Mouse (Mus musculus) hindbrain, embryonic 14.5 days (tissue): ENCODE measurements at regions not wholly inside any gene's neighbourhood (a gene's known extent, or its start where the extent isn't known, plus 50 kb on each side); places are given as distances from the start of the nearest gene placed in this dataset.

ENCODE experiments used
- ATAC-seq: fragments of 200-750 bp; cut with Nextera tagmentation; 2 replicates; pipeline ENCODE4 v1.8.0; 2017; ENCODE audit warnings: moderate number of reproducible peaks, mild to moderate bottlenecking, moderate TSS enrichment, moderate library complexity; ENCODE audit not compliant: low FRiP score
- DNase-seq: peaks from one replicate; pipeline ENCODE4 v3.0.0-alpha.2; 2015; ENCODE audit warnings: low spot score
- H3K27ac ChIP-seq: fragments of 300-500 bp; sonication (generic); 2 replicates; pipeline ENCODE4 v1.5.1; 2014; ENCODE audit warnings: mild to moderate bottlenecking, moderate library complexity
- H3K27me3 ChIP-seq: fragments of 300-500 bp; sonication (generic); 2 replicates; pipeline ENCODE4 v1.6.1; 2014; ENCODE audit warnings: mild to moderate bottlenecking, low read length, mixed read lengths; ENCODE audit not compliant: control insufficient read depth, insufficient read depth
- H3K36me3 ChIP-seq: fragments of 300-500 bp; sonication (generic); replicated peaks from 2 replicates; pipeline ENCODE4 v1.6.1; 2014; ENCODE audit not compliant: control insufficient read depth, insufficient read depth
- H3K4me1 ChIP-seq: fragments of 300-500 bp; sonication (generic); replicated peaks from 2 replicates; pipeline ENCODE4 v1.6.1; 2014; ENCODE audit warnings: antibody characterized with exemption, low read length, mixed read lengths; ENCODE audit not compliant: control insufficient read depth, insufficient read depth
- H3K4me2 ChIP-seq: fragments of 300-500 bp; sonication (generic); replicated peaks from 2 replicates; pipeline ENCODE4 v1.6.1; 2014; ENCODE audit warnings: mild to moderate bottlenecking, moderate library complexity
- H3K4me3 ChIP-seq: fragments of 300-500 bp; sonication (generic); replicated peaks from 2 replicates; pipeline ENCODE4 v1.5.1; 2014; ENCODE audit warnings: mild to moderate bottlenecking, low read length
- H3K9ac ChIP-seq: fragments of 300-500 bp; sonication (generic); 2 replicates; pipeline ENCODE4 v1.6.1; 2014
- H3K9me3 ChIP-seq: fragments of 300-500 bp; sonication (generic); 2 replicates; pipeline ENCODE4 v1.6.1; 2016; ENCODE audit warnings: low read length; ENCODE audit not compliant: control insufficient read depth
- WGBS: fragments of 180-500 bp; shearing (Covaris S2); extraction: QIAGEN DNeasy Blood & Tissue Kit; methylation state at CpG from one replicate; pipeline ENCODE4 v1.1.7; 2014; 5-methylcytosine and 5-hydroxymethylcytosine counted together

DNA sequence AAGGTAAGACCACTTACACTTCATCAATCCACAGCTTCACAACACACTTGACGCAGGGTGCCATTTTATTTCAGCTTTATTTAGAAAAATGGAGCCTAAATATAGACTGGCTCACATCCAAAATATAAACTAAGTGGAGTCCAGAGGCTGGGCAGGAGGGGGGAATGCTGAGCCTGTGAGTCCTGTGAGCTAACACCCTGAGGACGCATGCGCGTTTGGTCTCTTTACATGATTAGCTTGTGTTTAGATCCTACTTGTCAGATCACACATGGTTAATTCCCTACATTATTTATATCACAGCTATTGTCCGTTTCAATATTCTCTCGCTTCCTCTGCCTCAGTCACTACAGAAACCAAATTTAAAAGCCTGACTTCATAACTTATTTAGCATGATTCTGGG lies 99.1 kb upstream of the Hnrnpa3 start:
- Histone ChIP-seq H3K27ac (no peak overlapping the region), H3K4me2 (no peak overlapping the region), H3K4me1 (no peaks in the 10 kb centered on the region), H3K4me3 (no peak overlapping the region), H3K9me3 (no peaks in the 10 kb centered on the region), H3K9ac (no peak overlapping the region), H3K36me3 (no peaks in the 10 kb centered on the region), H3K27me3 (no peaks in the 10 kb centered on the region)
- 55% methylated on average over 6 of the region's 6 CpGs for WGBS
- ATAC-seq (no peak), DNase-seq (no peak)

DNA sequence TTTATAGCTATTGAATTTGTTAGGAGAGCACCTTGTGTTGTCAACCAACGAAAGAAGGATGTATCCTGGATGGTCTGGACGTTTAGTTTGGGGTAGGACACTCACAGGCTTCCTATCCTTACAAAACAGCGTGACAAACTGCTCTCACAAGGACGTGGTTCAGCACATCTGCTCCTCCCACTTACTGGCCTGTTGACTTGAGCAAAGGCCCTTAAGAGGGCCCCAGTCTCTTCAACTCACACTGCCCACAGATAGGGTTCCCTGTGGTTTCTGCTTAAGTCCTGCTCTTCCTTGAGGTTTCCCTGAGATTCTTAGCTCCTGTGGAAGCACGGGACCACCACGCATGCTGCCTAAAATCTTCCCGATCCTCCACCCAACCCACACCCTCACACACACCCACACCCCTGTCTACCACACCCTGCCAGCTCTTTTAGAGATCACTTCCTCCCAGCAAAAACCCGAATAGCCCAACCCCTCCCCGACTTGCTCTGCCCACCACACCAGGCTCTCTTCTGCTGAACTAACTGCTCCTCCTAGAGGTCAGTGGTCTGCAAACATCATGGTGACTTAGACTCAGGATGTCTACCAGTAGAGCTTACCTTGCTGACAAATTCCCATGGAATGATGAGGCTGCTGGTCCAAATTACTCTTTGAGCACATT lies 95.7 kb upstream of the Hnrnpa3 start:
- Histone ChIP-seq H3K4me3 (no peak overlapping the region), H3K9ac (no peak overlapping the region), H3K27me3 (no peaks in the 10 kb centered on the region), H3K4me2 (no peak overlapping the region), H3K4me1 (no peaks in the 10 kb centered on the region), H3K27ac (no peak overlapping the region), H3K36me3 (no peaks in the 10 kb centered on the region), H3K9me3 (no peaks in the 10 kb centered on the region)
- ATAC-seq (no peak), DNase-seq (no peak)
- WGBS = 61% methylated on average over 9 of the region's 9 CpGs

DNA sequence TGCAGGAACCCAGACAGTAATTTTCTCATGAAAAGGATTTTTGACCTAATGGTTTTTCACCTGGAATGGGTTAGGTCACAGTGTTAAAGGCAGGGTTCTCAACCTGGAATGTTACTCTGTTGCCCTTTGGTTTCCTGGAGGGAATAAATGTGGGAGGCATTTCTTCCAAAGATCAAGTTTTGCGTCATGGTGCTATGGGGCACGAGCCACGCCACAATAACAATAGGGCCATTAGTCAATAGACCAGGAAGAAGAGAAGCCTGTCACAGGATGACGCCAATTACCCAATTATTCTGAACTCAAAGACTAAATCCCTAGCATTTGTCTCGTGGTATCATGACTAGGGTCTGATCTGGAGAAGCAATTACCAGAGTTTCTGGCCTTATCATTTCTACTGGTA lies 94.3 kb upstream of the Hnrnpa3 start:
- Histone ChIP-seq H3K9me3 (no peaks in the 10 kb centered on the region), H3K27me3 (no peaks in the 10 kb centered on the region), H3K27ac (no peak overlapping the region), H3K4me1 (no peaks in the 10 kb centered on the region), H3K4me2 (no peak overlapping the region), H3K4me3 (no peak overlapping the region), H3K36me3 (no peaks in the 10 kb centered on the region), H3K9ac (no peak overlapping the region)
- WGBS = 37% methylated on average over 5 of the region's 5 CpGs
- no peak for ATAC-seq
- DNase-seq = no peak

DNA sequence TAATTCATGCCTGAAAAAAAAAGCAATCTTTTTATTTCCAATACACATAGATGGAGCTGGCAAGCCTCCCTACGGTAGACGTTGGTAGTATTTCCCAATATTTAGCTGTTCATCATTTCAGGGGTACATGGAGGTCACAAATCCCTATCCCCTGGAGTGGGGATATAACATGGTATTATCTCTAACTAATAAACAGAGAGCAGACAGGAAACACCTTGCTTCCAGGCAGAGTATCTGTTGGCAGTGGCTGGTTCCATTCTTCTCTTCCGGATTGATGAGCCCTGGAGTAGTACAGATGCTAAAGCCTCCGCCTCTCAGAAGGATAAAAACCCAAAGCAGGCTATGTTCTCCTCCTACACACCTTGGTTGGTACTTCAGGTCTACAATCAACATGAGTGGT lies 91.9 kb upstream of the Hnrnpa3 start:
- WGBS = 88% methylated on average over 4 of the region's 4 CpGs
- no peak for ATAC-seq

DNA sequence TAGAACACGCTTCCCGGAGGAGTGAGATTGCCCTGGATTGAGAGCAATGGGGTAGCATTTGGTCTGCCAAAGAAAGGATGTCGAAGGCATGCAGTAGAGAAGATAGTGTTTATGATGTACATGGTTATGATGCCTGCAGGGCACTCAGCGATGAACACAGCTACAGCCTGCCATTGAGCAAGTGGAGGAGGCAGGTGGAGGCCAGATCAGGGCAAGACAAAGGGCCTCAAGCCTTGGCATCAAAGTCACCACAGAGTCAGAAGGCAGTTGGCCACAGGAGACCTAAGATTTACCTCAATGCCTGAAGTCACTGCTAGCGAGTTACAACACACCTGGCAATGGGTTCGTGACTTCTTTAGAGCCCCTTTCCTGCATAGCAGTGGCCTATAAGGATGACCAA lies 89.3 kb upstream of the Hnrnpa3 start:
- H3K4me2 ChIP-seq = no peak overlapping the region
- H3K36me3 ChIP-seq = no peaks in the 10 kb centered on the region
- H3K27me3 ChIP-seq = no peaks in the 10 kb centered on the region
- DNase-seq = no peak
- H3K4me1 ChIP-seq = no peaks in the 10 kb centered on the region
- no peak overlapping the region for H3K27ac ChIP-seq
- ATAC-seq = no peak
- no peak overlapping the region for H3K9ac ChIP-seq
- no peaks in the 10 kb centered on the region for H3K9me3 ChIP-seq
- H3K4me3 ChIP-seq = no peak overlapping the region
- WGBS = 80% methylated on average over 6 of the region's 6 CpGs

More for the DNA sequence above, 91.9 kb upstream of the Hnrnpa3 start:
- Histone ChIP-seq H3K4me3 (no peak overlapping the region), H3K36me3 (no peaks in the 10 kb centered on the region), H3K4me1 (no peaks in the 10 kb centered on the region), H3K4me2 (no peak overlapping the region), H3K27ac (no peak overlapping the region), H3K27me3 (no peaks in the 10 kb centered on the region), H3K9me3 (no peaks in the 10 kb centered on the region), H3K9ac (no peak overlapping the region)
- no peak for DNase-seq

DNA sequence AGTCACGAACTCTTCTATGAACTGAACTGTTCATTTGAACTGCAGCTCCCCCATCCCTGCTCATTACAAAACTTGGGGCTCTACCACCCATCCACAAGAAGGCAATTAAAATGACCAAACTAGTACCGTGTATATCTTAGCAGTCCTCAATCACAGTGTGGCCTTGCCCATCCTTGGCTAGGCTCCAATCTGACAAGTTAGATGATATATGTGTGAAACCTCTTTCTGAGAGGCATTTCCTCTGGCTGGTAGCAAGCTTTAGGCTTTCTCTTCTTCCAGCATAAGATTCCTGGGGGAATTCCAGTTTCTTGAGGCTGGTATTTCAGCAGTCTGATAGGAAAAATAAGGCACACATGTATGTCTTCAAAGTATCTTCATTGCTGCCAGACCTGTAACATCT lies 88.8 kb upstream of the Hnrnpa3 start:
- H3K27ac ChIP-seq = no peak overlapping the region
- WGBS = 81% methylated on average over 2 of the region's 2 CpGs
- H3K27me3 ChIP-seq = no peaks in the 10 kb centered on the region
- no peaks in the 10 kb centered on the region for H3K36me3 ChIP-seq
- no peaks in the 10 kb centered on the region for H3K4me1 ChIP-seq
- no peak overlapping the region for H3K9ac ChIP-seq
- no peaks in the 10 kb centered on the region for H3K9me3 ChIP-seq
- H3K4me2 ChIP-seq = no peak overlapping the region
- ATAC-seq = no peak
- no peak for DNase-seq
- H3K4me3 ChIP-seq = no peak overlapping the region

DNA sequence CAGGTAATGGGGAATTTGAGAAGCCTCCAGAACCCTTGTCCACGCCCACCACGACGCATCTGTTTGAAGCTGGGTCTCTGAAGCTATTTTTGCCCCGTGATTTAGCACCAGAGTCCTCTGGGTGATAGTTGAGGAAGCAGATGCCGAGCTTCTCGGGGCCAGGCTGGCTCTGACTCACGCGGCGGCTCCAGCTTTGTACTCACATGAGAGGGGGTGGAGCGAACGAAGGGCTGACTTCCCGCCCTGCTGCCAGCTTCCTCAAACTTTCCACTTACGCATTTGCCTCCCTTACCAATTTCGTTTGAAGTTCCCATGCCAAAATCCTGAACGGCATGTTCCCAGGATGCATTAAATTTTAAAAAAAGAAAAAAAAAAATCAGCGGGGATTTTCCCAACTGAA lies 74.1 kb upstream of the Hnrnpa3 start:
- Histone ChIP-seq H3K9ac (peak overlapping the region; percentile 28), H3K4me1 (peaks cover 16% of the 10 kb centered on the region; the same call in 1 of the 2 replicates), H3K27me3 (peaks cover 5% of the 10 kb centered on the region; the same call in 1 of the 2 replicates), H3K4me3 (peak overlapping the region; percentile 15), H3K36me3 (no peaks in the 10 kb centered on the region), H3K9me3 (no peaks in the 10 kb centered on the region), H3K4me2 (peak overlapping the region; percentile 56), H3K27ac (no peak overlapping the region)
- 2% methylated on average over 16 of the region's 16 CpGs for WGBS
- DNase-seq = peak; percentile 57
- no peak for ATAC-seq

DNA sequence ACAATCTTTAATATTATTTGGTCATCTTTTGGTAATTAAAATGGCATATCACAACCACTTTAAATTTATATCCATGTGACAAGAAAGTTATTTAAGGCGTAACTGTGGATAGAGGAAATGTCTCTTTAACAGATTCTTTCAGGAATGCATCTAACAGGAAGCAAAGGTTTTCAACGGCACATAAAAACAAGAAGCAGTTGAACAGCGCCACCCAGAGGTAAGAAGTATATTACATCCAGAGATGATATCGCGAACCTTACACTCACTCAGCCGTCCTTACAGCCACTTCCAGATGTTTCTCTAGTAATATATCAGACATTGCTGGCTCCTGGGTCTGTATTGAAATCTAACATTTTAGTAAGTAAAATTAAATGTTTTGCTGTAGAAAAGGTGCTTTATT lies 70.5 kb upstream of the Hnrnpa3 start:
- Histone ChIP-seq H3K4me1 (peaks cover 16% of the 10 kb centered on the region; the same call in 1 of the 2 replicates), H3K4me2 (no peak overlapping the region), H3K36me3 (no peaks in the 10 kb centered on the region), H3K9ac (no peak overlapping the region), H3K4me3 (no peak overlapping the region), H3K27me3 (peaks cover 5% of the 10 kb centered on the region; the same call in 1 of the 2 replicates), H3K9me3 (no peaks in the 10 kb centered on the region), H3K27ac (no peak overlapping the region)
- no peak for ATAC-seq
- peak; percentile 98 for DNase-seq
- WGBS = 2% methylated on average over 6 of the region's 6 CpGs

DNA sequence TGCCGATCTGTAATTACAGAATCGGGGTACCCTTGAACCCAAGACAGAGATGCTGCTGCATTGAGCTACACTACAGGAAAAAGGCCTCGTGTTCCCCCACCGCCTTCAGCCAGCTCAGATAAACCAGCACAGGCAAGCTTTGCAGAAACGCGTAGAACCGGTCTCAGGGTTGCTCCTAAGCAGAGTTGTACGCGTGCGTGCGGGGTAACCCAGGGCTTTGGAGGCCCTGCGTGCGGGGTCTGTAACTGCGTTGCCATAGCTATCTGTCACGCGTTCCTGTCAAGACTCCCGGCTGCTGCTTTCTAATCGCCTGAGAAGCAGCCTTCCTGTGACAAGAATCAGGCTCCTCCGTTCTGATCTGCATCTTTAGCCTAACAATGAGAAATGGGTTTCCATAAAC lies 69.6 kb upstream of the Hnrnpa3 start:
- Histone ChIP-seq H3K4me3 (peak overlapping the region; percentile 13), H3K4me1 (peaks cover 16% of the 10 kb centered on the region; the same call in 1 of the 2 replicates), H3K9ac (peak overlapping the region; percentile 35; the same call in 1 of the 2 replicates), H3K36me3 (no peaks in the 10 kb centered on the region), H3K4me2 (peak overlapping the region; percentile 49), H3K27me3 (peaks cover 5% of the 10 kb centered on the region; the same call in 1 of the 2 replicates), H3K9me3 (no peaks in the 10 kb centered on the region), H3K27ac (peak overlapping the region; percentile 48)
- WGBS = 5% methylated on average over 19 of the region's 19 CpGs
- DNase-seq (peak; percentile 70), ATAC-seq (no peak)
